Mouse (Mus musculus) hindbrain, embryonic 13.5 days (tissue): ENCODE data around the gene Srprb. TPM values are rescaled to one million over a fixed set of nuclear protein-coding genes. Genes with fewer than 3 reads are reported as not detected.

Experiments
- polyA plus RNA-seq: library from polyadenylated mRNA; unstranded; fragments of >200 nt; fragmentation: Nextera tagmentation; extraction: Ambion mirVana; gene quantifications from 2 replicates; pipeline ENCODE4 v1.2.1, GENCODE M21; 2015

The Srprb gene
- polyA plus RNA-seq, 1 experiment from 2014 or later: 51.0 TPM

Other genes with a start within 250 kb of the Srprb start
- 1.1 and 1.2 TPM in 2 replicates for gene Slco2a1, start 213.4 kb downstream of the Srprb start, polyA plus RNA-seq
- gene Rab6b, start 90.3 kb downstream of the Srprb start, polyA plus RNA-seq: 80.2 and 83.1 TPM in 2 replicates
- gene Gm20425, start 28.2 kb upstream of the Srprb start, polyA plus RNA-seq: 3.5 and 4.7 TPM in 2 replicates
- 33.0 and 34.3 TPM in 2 replicates for gene Trf, start 28.3 kb upstream of the Srprb start, polyA plus RNA-seq
- gene 1300017J02Rik, start 102.9 kb upstream of the Srprb start, polyA plus RNA-seq: 1.2 and 2.8 TPM in 2 replicates
- gene Topbp1, start 103.1 kb upstream of the Srprb start, polyA plus RNA-seq: 23.2 and 26.0 TPM in 2 replicates
- 80.9 and 84.4 TPM in 2 replicates for gene Cdv3, start 163.7 kb upstream of the Srprb start, polyA plus RNA-seq